Mouse (Mus musculus): ENCODE measurements around the gene Mutyh. TPM values are rescaled to one million over a fixed set of nuclear protein-coding genes. Genes with fewer than 3 reads are reported as not detected.
A peak's percentile ranks its signal among the peaks of the same experiment; 100 is the strongest.

Gene Mutyh
- polyA plus RNA-seq, 1 experiment from 2014 or later = 17.9 TPM

DNA sequence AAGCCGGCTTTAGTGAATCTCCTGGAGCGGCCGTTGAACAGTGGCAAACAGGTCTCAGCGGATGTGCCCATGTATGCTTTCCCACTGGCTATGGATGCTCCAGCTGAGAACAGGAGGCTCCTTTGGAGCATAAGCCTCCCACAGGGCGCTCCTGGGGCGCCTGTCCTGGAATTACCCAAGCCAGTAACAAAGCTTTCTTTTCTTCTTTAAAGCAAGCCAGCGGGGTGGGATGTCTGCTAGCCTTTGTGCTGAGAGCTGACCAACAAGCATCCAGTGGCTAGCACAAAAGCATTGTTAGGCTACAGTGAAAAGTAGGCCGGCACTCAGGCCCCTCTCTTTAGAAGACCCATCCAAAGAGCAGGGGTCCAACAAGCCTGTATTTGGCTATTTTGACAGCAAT lies 25.4 kb upstream of the Mutyh start:
- Histone ChIP-seq H3K9ac (ENCODE audit: low read depth, low read length) (no peak overlapping the region), H3K4me3 (ENCODE audit: low read length) (no peak overlapping the region), H3K4me1 (ENCODE audit: control insufficient read depth, insufficient read depth, low read length) (no peaks in the 10 kb centered on the region), H3K27ac (ENCODE audit: low read depth, low read length) (no peak overlapping the region), H3K27me3 (ENCODE audit: control insufficient read depth, insufficient read depth, low read length) (no peaks in the 10 kb centered on the region), H3K36me3 (ENCODE audit: control insufficient read depth, insufficient read depth, low read length) (no peaks in the 10 kb centered on the region), H3K4me2 (replicated peaks; ENCODE audit: low read depth, low read length) (no peak overlapping the region), H3K9me3 (ENCODE audit: control insufficient read depth, low read length) (no peaks in the 10 kb centered on the region)
- no peak for ATAC-seq (ENCODE audit: low FRiP score, low TSS enrichment)
- WGBS = 27% methylated on average over 8 of the region's 8 CpGs

DNA sequence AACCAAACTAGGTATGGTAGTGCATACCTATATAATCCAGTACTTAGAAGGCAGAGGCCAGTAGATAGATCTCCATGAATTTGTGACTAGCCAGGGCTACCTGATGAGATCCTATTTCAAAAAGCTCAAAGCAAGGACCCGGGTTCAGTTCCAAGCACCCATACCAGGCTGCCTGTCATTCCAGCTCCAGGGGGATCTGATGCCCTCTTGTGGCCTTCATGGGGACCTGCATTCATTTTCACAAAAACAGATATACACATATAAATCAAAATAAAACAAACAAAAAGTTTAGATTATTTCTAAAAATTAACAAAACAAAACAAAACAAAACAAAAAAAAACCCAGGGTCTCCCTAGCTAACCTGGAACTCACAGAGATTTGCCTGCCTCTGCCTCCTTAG lies 20.9 kb upstream of the Mutyh start:
- Histone ChIP-seq H3K27ac (ENCODE audit: low read depth, low read length) (no peak overlapping the region), H3K27me3 (ENCODE audit: control insufficient read depth, insufficient read depth, low read length) (no peaks in the 10 kb centered on the region), H3K4me3 (ENCODE audit: low read length) (no peak overlapping the region), H3K4me2 (replicated peaks; ENCODE audit: low read depth, low read length) (no peak overlapping the region), H3K4me1 (ENCODE audit: control insufficient read depth, insufficient read depth, low read length) (no peaks in the 10 kb centered on the region), H3K9ac (ENCODE audit: low read depth, low read length) (no peak overlapping the region), H3K9me3 (ENCODE audit: control insufficient read depth, low read length) (no peaks in the 10 kb centered on the region), H3K36me3 (ENCODE audit: control insufficient read depth, insufficient read depth, low read length) (no peaks in the 10 kb centered on the region)
- WGBS = 100% methylated on average over 1 of the region's 1 CpGs
- no peak for ATAC-seq (ENCODE audit: low FRiP score, low TSS enrichment)

DNA sequence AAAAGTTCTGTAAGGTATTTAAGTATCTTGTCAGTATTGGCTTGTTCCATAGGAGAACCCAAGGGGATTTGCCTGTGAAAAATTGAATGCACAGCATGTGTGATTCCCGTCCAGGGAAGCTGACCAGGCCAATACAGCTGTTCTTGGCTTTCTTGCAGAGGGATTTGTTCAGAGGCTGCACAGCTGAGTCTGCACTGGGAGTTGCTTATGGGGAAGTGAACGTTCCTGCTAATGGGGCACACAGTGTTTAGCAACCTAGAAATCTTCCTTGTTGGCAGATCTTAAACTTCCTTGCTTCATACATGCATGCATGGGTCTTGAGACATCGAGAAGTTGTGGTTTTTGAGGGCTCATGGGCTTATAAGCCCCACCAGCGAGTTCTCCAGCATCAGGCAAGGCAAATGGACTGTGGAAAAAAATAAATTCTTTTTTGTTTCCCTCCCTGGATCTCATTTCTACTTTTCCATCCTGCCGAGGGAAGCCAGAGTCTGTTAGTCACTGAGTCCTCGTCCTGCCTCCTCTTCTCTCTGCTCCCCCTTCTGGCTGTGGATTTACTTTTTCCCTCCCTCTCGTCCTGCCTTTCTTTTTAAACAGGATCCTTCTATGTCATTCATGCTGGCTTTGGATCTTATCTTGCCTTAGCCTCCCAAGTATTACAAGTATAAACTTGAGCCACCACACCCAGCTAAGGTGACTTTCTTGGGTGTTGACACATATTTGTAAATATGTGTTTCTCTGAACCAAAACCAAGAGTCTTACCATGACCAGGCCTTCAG lies 19.4 kb upstream of the Mutyh start:
- no peaks in the 10 kb centered on the region for H3K4me1 ChIP-seq (ENCODE audit: control insufficient read depth, insufficient read depth, low read length)
- no peak overlapping the region for H3K4me3 ChIP-seq (ENCODE audit: low read length)
- no peak for ATAC-seq (ENCODE audit: low FRiP score, low TSS enrichment)
- no peak overlapping the region for H3K9ac ChIP-seq (ENCODE audit: low read depth, low read length)
- no peaks in the 10 kb centered on the region for H3K36me3 ChIP-seq (ENCODE audit: control insufficient read depth, insufficient read depth, low read length)
- H3K27ac ChIP-seq (ENCODE audit: low read depth, low read length) = no peak overlapping the region
- WGBS = 54% methylated on average over 7 of the region's 7 CpGs
- no peaks in the 10 kb centered on the region for H3K27me3 ChIP-seq (ENCODE audit: control insufficient read depth, insufficient read depth, low read length)
- no peak overlapping the region for H3K4me2 ChIP-seq (replicated peaks; ENCODE audit: low read depth, low read length)
- no peaks in the 10 kb centered on the region for H3K9me3 ChIP-seq (ENCODE audit: control insufficient read depth, low read length)

DNA sequence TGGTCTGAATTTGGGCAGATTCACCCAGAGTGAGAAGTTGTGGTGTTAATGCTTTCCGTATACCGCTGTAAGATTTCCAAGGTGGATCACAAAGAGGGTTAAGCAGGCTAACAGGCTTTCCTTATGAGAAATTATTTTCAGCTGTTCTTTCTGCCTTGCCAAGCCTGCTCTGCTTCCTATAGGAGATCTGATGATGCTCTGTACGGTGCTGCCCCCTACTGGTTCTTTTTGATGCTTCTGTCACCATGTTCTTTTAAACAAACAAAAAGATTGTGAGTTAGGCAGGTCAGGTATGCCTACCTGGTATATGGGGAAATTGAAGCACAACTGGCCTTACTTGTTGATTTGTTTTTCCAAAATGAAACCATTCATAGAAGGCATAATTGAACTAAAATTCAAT lies 18.6 kb upstream of the Mutyh start:
- no peak overlapping the region for H3K4me2 ChIP-seq (replicated peaks; ENCODE audit: low read depth, low read length)
- 7% methylated on average over 3 of the region's 3 CpGs for WGBS
- no peak overlapping the region for H3K9ac ChIP-seq (ENCODE audit: low read depth, low read length)

DNA sequence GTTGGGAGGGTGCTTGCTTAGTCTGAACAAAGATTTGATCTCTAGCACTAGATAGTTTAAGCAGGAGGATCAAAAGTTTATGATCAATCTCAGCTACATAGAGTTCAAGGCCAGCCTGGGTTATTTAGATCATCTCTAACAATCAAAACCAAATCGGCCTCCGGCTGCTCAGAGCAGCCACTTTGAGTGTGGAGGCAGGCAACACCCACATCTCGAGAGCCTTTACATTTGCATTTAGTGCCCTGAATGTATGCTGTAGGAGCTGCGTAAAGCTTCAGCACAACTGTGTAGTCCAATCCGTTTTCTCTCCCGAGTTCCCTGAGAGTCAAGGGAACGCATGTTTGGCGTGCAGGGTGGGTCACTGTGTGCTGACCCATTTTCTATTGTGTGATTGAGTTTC lies 15.1 kb upstream of the Mutyh start:
- 87% methylated on average over 8 of the region's 8 CpGs for WGBS
- Histone ChIP-seq H3K4me3 (ENCODE audit: low read length) (no peak overlapping the region), H3K9ac (ENCODE audit: low read depth, low read length) (no peak overlapping the region), H3K4me1 (ENCODE audit: control insufficient read depth, insufficient read depth, low read length) (no peaks in the 10 kb centered on the region), H3K36me3 (ENCODE audit: control insufficient read depth, insufficient read depth, low read length) (no peaks in the 10 kb centered on the region), H3K4me2 (replicated peaks; ENCODE audit: low read depth, low read length) (no peak overlapping the region), H3K9me3 (ENCODE audit: control insufficient read depth, low read length) (no peaks in the 10 kb centered on the region), H3K27ac (ENCODE audit: low read depth, low read length) (no peak overlapping the region), H3K27me3 (ENCODE audit: control insufficient read depth, insufficient read depth, low read length) (no peaks in the 10 kb centered on the region)
- ATAC-seq (ENCODE audit: low FRiP score, low TSS enrichment) = no peak

More for the DNA sequence above, 18.6 kb upstream of the Mutyh start:
- no peaks in the 10 kb centered on the region for H3K27me3 ChIP-seq (ENCODE audit: control insufficient read depth, insufficient read depth, low read length)
- H3K9me3 ChIP-seq (ENCODE audit: control insufficient read depth, low read length) = no peaks in the 10 kb centered on the region
- H3K27ac ChIP-seq (ENCODE audit: low read depth, low read length) = no peak overlapping the region
- H3K4me3 ChIP-seq (ENCODE audit: low read length) = no peak overlapping the region
- ATAC-seq (ENCODE audit: low FRiP score, low TSS enrichment) = no peak
- no peaks in the 10 kb centered on the region for H3K4me1 ChIP-seq (ENCODE audit: control insufficient read depth, insufficient read depth, low read length)
- H3K36me3 ChIP-seq (ENCODE audit: control insufficient read depth, insufficient read depth, low read length) = no peaks in the 10 kb centered on the region

DNA sequence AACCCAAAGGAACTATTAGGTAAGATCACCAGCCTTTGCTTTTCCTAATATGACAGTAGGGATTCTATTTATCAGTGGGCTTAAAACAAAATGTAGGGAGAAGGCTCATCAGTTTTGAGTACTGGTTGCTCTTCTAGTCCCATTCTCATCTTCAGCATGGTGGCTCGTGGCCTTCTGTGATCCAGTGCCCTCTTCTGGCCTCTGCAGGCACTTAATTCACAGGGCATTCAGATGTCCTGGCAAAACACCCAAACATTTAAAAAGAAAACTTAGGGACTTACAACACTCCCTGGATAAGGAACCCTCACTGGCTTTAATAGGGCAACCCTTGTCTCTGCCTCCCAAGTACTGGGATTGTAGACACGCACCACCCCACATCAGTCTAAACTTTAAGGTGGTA lies 13.2 kb upstream of the Mutyh start:
- Histone ChIP-seq H3K9me3 (ENCODE audit: control insufficient read depth, low read length) (no peaks in the 10 kb centered on the region), H3K27ac (ENCODE audit: low read depth, low read length) (no peak overlapping the region), H3K9ac (ENCODE audit: low read depth, low read length) (no peak overlapping the region), H3K4me2 (replicated peaks; ENCODE audit: low read depth, low read length) (no peak overlapping the region), H3K4me1 (ENCODE audit: control insufficient read depth, insufficient read depth, low read length) (no peaks in the 10 kb centered on the region), H3K4me3 (ENCODE audit: low read length) (no peak overlapping the region), H3K27me3 (ENCODE audit: control insufficient read depth, insufficient read depth, low read length) (no peaks in the 10 kb centered on the region), H3K36me3 (ENCODE audit: control insufficient read depth, insufficient read depth, low read length) (no peaks in the 10 kb centered on the region)
- no peak for ATAC-seq (ENCODE audit: low FRiP score, low TSS enrichment)
- WGBS = 89% methylated on average over 2 of the region's 2 CpGs

DNA sequence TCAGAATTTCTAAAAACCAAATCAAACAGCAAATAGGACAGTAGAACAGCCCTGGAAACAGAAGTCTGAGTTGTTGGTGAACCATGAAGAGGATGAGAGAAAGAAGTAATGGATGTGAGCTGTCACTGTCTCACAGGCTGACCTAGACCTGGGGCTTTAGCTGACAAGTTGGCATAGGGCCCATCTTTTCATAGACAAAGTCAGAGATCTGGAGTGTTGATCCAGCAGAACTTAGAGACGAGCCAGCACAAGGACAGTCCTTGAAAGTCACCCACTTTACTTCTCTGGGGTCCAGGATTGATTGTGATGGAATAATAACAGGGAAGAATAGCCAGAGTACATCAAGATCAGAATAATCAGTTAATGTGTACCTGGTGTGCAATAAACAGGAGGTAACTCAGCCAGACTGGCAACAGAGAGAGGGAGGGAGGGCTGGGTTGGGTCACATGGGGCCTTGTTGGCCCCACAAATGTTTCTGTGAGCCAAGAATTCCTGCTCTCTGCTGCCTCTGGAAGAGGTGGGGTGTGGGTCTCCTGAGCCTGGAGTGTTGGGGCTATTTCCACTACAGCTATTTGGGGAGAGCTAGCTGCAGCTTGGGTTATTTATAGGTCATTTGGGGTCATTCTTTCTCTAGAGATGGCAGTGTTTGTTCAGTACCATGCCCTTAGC lies 10.9 kb upstream of the Mutyh start:
- H3K36me3 ChIP-seq (ENCODE audit: control insufficient read depth, insufficient read depth, low read length) = no peaks in the 10 kb centered on the region
- no peak overlapping the region for H3K4me3 ChIP-seq (ENCODE audit: low read length)
- no peaks in the 10 kb centered on the region for H3K9me3 ChIP-seq (ENCODE audit: control insufficient read depth, low read length)
- no peak overlapping the region for H3K27ac ChIP-seq (ENCODE audit: low read depth, low read length)
- H3K4me1 ChIP-seq (ENCODE audit: control insufficient read depth, insufficient read depth, low read length) = no peaks in the 10 kb centered on the region
- no peak overlapping the region for H3K4me2 ChIP-seq (replicated peaks; ENCODE audit: low read depth, low read length)
- ATAC-seq (ENCODE audit: low FRiP score, low TSS enrichment) = no peak
- 41% methylated on average over 1 of the region's 1 CpGs for WGBS
- H3K27me3 ChIP-seq (ENCODE audit: control insufficient read depth, insufficient read depth, low read length) = no peaks in the 10 kb centered on the region
- H3K9ac ChIP-seq (ENCODE audit: low read depth, low read length) = peak overlapping the region; percentile 28; the same call in 1 of the 2 replicates

DNA sequence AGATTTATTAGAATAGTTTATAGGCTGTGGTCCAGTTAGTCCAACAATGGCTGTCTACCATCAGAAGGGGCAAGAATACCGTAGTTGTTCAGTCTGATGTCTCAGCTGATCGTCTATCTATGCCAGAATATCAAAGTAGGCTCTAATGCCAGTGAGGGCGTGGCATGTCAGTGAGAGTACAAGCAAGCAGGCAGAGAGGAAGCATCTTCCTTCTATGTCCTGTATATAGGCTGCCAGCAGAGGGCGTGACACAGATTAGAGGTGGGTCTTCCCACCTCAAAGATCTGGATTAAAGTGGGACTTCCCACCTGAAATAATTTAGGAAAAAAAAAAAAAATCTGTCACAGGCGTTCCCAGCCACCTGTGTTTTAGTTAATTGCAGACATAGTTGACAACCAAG lies 7.6 kb upstream of the Mutyh start:
- WGBS = 51% methylated on average over 5 of the region's 5 CpGs
- Histone ChIP-seq H3K4me1 (ENCODE audit: control insufficient read depth, insufficient read depth, low read length) (no peaks in the 10 kb centered on the region), H3K9ac (ENCODE audit: low read depth, low read length) (no peak overlapping the region)

DNA sequence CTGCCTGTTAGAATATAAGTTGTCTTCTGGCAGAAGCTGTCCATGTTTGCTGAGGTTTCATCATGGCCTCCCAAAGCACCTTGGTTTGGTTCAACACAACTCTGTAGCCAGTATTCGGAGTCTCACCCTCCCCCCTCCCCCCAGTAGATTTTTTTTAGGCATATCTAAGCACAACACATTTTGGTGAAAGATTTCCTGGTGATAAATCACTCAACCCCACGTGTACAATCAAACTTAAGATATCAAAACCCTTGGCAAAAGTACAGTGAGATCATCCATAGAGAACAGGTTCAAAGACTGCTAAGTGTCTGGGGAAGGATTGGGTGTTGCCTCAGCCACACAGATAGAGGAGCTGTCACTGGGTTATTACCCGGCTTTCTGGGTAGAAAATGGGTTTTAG lies 3.5 kb downstream of the Mutyh start:
- WGBS = 73% methylated on average over 3 of the region's 3 CpGs
- Histone ChIP-seq H3K9ac (ENCODE audit: low read depth, low read length) (no peak overlapping the region), H3K27ac (ENCODE audit: low read depth, low read length) (no peak overlapping the region), H3K36me3 (ENCODE audit: control insufficient read depth, insufficient read depth, low read length) (no peaks in the 10 kb centered on the region; the same call in 1 of the 2 replicates), H3K4me1 (ENCODE audit: control insufficient read depth, insufficient read depth, low read length) (peaks cover 8% of the 10 kb centered on the region; the same call in 1 of the 2 replicates), H3K9me3 (ENCODE audit: control insufficient read depth, low read length) (no peaks in the 10 kb centered on the region), H3K4me2 (replicated peaks; ENCODE audit: low read depth, low read length) (no peak overlapping the region), H3K27me3 (ENCODE audit: control insufficient read depth, insufficient read depth, low read length) (no peaks in the 10 kb centered on the region), H3K4me3 (ENCODE audit: low read length) (no peak overlapping the region)
- no peak for ATAC-seq (ENCODE audit: low FRiP score, low TSS enrichment)

More for the DNA sequence above, 7.6 kb upstream of the Mutyh start:
- no peak for ATAC-seq (ENCODE audit: low FRiP score, low TSS enrichment)
- no peak overlapping the region for H3K4me3 ChIP-seq (ENCODE audit: low read length)
- no peak overlapping the region for H3K4me2 ChIP-seq (replicated peaks; ENCODE audit: low read depth, low read length)
- H3K9me3 ChIP-seq (ENCODE audit: control insufficient read depth, low read length) = no peaks in the 10 kb centered on the region
- H3K27me3 ChIP-seq (ENCODE audit: control insufficient read depth, insufficient read depth, low read length) = no peaks in the 10 kb centered on the region
- H3K27ac ChIP-seq (ENCODE audit: low read depth, low read length) = no peak overlapping the region
- peaks cover 26% of the 10 kb centered on the region for H3K36me3 ChIP-seq (ENCODE audit: control insufficient read depth, insufficient read depth, low read length)
